Mouse (Mus musculus) spleen, adult 2 months (tissue): ENCODE measurements around the gene Abcg8.

Experiments
- CTCF ChIP-seq: fragments of 200-500 bp; IDR thresholded peaks from 2 replicates; pipeline ENCODE4 v1.5.1; 2011; ENCODE audit warnings: mild to moderate bottlenecking, inconsistent platforms; ENCODE audit not compliant: insufficient read depth, insufficient read length, insufficient replicate concordance; ENCODE audit errors: extremely low read depth
- POLR2A ChIP-seq: fragments of 200-500 bp; IDR thresholded peaks from 2 replicates; pipeline ENCODE4 v1.6.1; 2011; ENCODE audit warnings: low read depth, low read length, inconsistent platforms

- TF ChIP-seq CTCF = no peak
- no peak for TF ChIP-seq POLR2A
Observed at GRCm38 (mm10) chr17:84642324-84642723, 33.8 kb upstream of the Abcg8 start.
